Mouse (Mus musculus) T-cell, adult 2 months (primary cell): Measurements from ENCODE around the gene Rrh.
"Not testable (repeated sequence)": the region's sequence is repeated elsewhere in the genome, so short reads cannot be mapped to it uniquely, and the experiment has no call there.

ENCODE experiments used
- DNase-seq: peaks from one replicate; pipeline ENCODE4 v3.0.0; 2022; ENCODE audit warnings: low spot score

Gene Rrh

GRCm38 (mm10) chr3:129782746-129783145 lies 39.6 kb downstream of the Rrh start:
- no peak for DNase-seq

DNA sequence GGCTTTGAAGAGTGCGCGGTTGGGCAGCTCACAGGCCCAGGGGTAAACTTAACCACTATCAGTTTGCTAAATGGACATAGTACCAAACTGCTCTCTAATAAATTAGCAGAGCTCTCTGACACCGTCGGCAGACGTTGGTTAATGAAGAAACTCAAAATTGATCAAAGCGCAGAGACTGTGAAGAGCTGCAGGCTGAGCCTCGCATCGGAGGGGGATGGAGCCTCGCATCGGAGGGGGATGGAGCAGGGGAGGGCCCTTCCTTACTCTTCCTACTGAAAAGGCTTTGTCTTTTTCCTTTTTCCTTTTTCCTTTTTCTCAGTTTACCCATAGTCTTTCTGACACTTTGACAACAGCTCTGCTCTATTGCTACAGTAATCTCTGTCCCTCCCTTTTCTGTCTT lies 41.0 kb downstream of the Rrh start:
- no peak for DNase-seq

DNA sequence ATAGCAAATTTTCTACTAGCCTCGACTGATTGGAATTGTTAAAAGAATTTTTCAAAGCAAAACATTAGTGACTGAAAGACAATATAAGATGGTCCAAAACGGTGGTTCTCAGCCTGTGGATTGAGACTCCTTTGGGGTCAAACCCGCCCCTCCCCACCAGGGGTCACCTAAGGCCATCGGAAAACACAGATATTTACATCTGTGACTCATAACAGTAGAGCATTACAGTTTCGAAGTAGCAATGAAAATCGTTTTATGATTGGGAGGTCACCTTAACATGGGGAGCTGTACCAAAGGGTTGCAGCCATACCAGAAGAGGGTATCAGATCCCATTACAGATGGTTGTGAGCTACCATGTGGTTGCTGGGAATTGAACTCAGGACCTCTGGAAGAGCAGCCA lies 51.2 kb downstream of the Rrh start:
- no peak for DNase-seq

DNA sequence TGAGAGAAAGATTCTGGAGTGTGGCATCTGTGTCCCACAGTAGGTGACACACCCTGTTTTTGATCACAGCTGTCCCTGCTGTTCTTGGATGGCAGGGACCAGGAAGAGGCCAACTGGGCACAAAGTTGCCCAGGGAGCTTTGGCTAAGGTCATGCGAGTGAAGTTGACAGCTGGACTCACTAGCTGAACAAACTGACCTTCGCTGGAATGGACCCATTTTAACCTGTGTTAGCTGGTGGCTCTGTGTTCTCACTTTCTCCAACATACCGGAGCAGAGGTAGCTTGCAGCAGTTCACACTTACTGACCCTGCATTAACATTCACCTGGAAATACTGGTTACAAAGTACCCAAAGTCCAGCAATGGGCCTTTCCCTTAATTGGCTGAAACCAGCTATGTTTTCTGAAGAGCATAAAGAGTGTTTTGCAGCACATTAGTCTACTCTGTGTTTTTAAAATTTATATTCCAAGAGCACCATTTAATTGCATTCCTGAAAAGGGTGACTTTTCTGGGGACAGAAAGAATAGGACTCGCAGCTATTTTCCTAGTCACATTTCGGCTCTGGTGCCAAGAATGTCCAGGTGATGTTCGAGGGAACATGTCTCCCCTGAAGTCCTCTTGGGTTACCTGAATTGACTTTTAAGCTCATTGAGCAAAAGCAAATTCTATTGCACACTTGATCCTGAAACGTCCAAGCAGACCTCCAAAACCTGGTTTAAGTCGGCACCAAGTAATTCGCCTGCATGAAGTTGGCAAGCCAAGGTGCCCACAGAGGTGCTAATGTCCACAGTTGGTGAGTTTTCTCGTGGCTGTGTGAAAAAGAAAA lies 55.2 kb downstream of the Rrh start:
- DNase-seq = no peak

GRCm38 (mm10) chr3:129766106-129766505 lies 56.3 kb downstream of the Rrh start:
- no peak for DNase-seq

DNA sequence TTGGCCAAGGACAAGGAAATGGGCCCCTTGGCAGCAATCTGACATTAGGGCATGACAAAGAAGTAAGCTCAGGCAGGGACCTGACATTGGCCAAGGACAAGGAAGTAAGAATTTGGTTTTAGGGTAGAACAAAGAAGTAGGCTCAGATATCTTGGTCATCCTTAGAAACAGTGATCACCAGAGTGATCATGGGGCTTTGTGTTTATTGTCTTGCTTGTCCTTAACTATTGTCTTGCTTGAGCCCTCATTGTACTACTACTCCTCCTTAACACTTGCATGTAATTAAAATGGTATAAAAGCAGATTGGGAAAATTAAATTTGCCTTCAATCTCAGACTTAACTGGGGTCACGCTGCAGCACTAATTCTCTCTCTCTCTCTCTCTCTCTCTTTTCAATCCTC lies 64.8 kb downstream of the Rrh start:
- DNase-seq = not testable (repeated sequence)

- no peak for DNase-seq
Measured at GRCm38 (mm10) chr3:129754650-129755604, 67.5 kb downstream of the Rrh start, which contains the start of gene Egf. Gene Egf, minus strand, starts transcription at chr3:129755316.
